Comparison of ENCODE assay signal across 13 mouse cellular contexts in the genomic region with DNA sequence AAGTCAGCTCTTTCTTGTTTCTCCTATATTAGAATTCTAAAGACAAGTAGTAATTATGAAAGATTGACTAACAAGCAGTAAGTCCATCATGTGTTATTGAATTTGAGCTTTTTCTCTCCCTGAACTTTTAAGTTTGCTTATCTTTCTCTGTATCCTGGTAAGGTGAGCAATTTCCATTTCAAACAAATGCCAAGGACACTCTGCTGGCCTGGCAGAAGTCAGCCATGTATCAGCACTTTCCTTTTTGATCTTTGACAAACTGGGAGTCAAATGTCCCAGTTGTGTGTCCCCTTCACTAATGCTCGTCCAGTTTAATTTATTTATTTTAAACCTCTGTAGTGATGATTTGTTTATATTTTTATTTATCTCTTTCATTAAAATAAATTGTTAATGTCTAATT.
DNase-seq lines count a peak whose midpoint lies in the region.
"Had no signal": no experiment of that assay in that cellular context is flagged by ENCODE, and none has a peak within 500 bp of the region (broad histone marks: within the 10 kb centered on the region; RNA-seq: fewer than 3 reads in every experiment).

No protein-coding gene starts in this region.

- peak; percentile 68 for DNase-seq in adrenal gland, adult 2 months
- DNase-seq in adrenal gland, adult 18-20 months (ENCODE audit: low spot score in 2 of 2), result no peak
- peak; percentile 4 for DNase-seq in gastrocnemius, adult 18-20 months (ENCODE audit: low spot score)
- no peak for DNase-seq in gastrocnemius, postnatal 10 days
- peak; percentile 50 for DNase-seq in adrenal gland, postnatal 14 days
- no peak for DNase-seq in urinary bladder, postnatal 10 days (ENCODE audit: low spot score)
- DNase-seq in right cerebral cortex, postnatal 10 days (ENCODE audit: low spot score in 2 of 2), result no peak
- DNase-seq: cerebellum, adult 11-12 months; cerebellum, adult 2 months; cerebellum, adult 9-10 months; cerebellum, postnatal 10 days; cerebellum, postnatal 25 days; forebrain, postnatal 0 days had no signal

Comparison
In these comparisons a context has a peak if more than half of its experiments do, and no peak if none do; other contexts are left out.
1. DNase-seq: peak in adrenal gland, adult 2 months (single experiment), gastrocnemius, adult 18-20 months (single experiment) and adrenal gland, postnatal 14 days (single experiment); none in adrenal gland, adult 18-20 months (0 of 2), gastrocnemius, postnatal 10 days (single experiment), urinary bladder, postnatal 10 days (single experiment) and right cerebral cortex, postnatal 10 days (0 of 2).